Mouse (Mus musculus): ENCODE data around the gene Prkcg. TPM values are rescaled to one million over a fixed set of nuclear protein-coding genes. Genes with fewer than 3 reads are reported as not detected.

The Prkcg gene
- polyA plus RNA-seq, 3 experiments from 2014 or later = 0.82 TPM; not detected in 2

DNA sequence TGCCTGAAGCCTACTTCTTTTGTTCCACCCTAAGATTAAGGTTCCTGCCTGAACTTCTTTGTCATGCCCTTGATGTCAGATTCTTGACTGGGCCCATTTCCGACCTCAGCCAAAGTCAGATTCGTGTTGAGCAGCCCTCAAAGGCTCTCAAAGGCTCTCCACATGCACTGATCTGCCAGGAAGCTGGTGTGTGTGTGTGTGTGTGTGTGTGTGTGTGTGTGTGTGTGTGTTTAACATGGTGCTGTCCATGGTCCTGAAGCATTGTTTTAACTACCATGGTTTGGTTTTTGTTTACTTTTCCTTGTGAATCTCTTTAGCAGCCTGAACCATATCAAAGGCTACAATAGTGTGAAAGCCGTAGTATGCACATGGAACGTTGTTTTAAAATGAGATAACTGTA lies 39.0 kb downstream of the Prkcg start:
- ATAC-seq = no peak

DNA sequence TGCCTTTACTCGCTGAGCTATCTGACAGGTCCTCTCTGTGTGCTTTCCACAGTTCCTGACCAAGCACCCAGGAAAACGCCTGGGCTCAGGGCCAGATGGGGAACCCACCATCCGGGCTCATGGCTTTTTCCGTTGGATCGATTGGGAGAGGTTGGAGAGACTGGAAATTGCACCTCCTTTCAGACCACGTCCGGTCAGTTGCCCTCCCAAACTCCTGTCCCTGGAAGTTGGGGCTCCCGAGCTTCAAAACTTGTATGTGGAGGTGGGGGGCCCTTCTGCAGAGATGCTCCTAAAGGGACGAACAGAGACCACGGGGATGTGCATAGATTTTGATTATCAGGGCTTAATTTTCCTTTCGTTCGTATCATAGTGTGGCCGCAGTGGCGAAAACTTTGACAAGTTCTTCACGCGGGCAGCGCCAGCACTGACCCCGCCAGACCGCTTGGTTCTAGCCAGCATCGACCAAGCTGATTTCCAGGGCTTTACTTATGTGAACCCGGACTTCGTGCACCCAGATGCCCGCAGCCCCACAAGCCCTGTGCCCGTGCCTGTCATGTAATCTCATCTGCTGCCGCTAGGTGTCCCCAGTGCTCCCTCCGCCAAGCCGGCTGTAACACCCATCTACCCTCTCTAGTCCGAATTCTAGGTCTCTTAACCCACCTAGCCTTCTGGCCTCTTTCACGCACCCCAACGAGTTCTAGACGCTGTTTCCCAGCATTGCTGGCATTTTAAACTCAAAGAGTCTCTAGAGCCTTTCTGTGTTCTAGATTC lies 41.0 kb downstream of the Prkcg start:
- no peak for ATAC-seq

DNA sequence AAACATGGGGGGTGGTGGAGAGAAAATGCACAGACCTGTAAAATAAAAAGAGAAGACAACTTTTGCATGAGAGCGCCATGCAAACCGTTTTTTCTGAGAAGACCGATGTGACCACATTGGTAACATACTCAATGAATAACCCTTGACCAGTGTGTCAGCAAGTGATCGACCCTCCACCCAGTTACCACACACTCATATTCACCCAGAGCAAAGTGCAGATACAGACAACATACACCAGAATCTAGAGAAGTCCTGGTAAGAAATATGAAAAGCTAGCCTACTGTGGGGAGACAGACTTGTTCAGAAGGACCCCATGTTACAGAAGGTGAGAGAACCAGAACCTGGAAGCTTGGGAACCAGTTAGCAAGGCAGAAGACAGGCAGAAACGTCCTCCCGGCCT lies 42.2 kb downstream of the Prkcg start:
- ATAC-seq = no peak

DNA sequence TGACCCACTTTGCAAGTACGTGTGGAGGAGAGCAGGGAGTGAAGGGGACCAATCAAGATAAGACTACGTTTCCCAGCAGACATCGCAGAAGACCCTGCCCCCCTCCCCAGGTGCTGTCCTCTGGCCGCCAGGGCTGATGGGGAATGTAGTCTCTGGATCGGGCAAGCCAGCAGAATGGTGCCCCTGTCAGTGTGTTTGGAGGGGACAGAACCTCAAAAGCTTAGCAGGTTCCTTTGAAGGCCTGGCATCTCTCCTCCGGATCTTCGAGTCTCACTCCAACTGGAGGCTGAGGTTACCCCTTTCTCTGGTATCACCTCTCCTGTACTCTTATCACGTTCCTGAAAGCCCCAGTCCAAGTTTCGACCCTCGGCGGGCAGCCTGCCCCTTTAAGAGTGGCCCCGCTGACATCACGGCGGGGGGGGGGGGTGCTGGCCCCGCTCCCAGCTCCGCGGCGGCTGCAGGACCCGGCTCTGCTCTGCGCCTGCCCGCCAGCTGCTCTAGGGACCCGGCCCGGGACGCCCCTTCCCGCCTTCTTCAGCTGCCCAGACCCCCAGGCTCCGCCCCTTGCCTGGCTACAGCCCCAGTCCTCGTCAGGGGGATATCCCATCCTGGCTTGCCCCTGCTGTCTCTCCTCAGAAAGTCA lies 42.7 kb downstream of the Prkcg start:
- ATAC-seq = no peak

- no peak for ATAC-seq
Measured at GRCm38 (mm10) chr7:3332224-3332615, 43.2 kb downstream of the Prkcg start.

GRCm38 (mm10) chr7:3332619-3333521 lies 43.9 kb downstream of the Prkcg start, which contains the start of gene Cacng7:
Gene Cacng7, plus strand, starts transcription at chr7:3332955.
- ATAC-seq = no peak

GRCm38 (mm10) chr7:3333542-3333941 lies 44.6 kb downstream of the Prkcg start:
- ATAC-seq = no peak

GRCm38 (mm10) chr7:3336412-3336811 lies 47.4 kb downstream of the Prkcg start:
- no peak for ATAC-seq

- ATAC-seq = no peak
Measured at GRCm38 (mm10) chr7:3338286-3338935, 49.4 kb downstream of the Prkcg start.

- ATAC-seq = no peak
Measured at GRCm38 (mm10) chr7:3339010-3339409, 50.0 kb downstream of the Prkcg start.

DNA sequence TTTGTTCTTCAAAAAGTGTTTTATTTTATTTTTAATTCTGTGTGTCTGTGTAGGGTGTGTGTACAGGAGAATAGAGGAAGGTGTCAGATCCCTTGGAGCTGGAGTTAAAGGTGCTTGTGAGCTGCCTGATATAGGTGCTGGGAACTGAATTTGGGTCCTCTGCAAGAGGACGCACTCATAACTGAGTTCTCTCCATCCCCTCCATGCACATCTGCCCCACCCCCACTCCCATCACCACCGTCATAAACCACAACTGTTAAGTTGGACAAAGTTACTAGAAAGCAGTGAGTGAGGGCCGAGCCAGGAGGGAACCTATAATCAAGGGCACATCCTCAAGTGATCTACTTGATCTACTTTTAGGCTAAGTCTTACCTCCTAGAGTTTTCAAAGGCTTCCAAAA lies 54.9 kb downstream of the Prkcg start:
- ATAC-seq = no peak

DNA sequence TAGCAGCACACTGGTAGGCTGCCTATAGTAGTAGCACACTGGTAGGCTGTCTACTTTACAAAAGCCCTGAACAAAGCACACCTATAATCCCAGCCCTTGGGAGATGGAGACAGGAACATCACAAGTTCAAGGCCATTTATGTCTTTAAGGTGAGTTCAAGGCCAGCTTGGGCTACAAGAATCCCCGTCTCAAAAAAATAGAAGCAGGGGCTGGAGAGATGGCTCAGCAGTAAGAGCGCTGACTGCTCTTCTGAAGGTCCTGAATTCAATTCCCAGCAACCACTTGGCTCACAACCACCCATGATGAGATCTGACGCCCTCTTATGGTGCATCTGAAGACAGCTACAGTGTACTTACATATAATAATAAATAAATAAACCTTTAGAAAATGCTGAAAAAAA lies 56.3 kb downstream of the Prkcg start:
- ATAC-seq = no peak

GRCm38 (mm10) chr7:3347366-3348287 lies 58.6 kb downstream of the Prkcg start:
- ATAC-seq = no peak

DNA sequence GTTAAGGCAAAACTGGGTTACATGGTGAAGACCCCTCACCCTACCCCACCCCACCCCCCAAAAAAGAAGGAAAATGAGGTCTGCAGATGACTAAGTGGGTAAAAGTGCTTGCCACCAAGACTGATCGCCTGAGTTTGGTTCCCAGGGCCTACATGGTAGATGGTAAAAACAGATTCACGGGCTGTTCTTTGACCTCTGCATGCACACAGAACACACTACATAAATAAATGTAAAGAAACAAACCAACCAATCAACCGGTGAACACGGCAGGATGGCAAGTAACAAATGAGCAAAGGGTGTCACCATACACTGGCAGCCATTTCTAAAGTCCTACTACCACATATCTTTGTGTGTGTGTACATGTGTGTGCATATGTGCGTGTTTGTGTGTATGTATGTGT lies 59.3 kb downstream of the Prkcg start:
- ATAC-seq = no peak

GRCm38 (mm10) chr7:3349775-3350174 lies 60.8 kb downstream of the Prkcg start:
- ATAC-seq = no peak

DNA sequence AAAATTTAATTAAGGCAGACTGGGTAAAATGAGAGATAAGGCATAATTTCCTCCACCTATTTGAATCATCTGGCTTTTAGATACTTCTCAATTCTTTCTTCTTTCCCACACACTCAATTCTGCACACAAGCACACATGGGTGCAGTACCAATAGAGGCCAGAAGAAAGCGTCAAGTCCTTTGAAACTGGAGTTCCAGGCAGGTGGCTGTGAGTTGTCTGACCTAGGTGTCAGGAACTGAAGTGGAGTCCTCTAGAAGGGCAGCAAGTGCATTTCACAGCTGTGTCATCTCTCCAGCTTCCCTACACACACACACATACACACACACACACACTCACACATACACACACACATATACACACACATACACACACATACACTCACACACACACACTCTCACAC lies 62.6 kb downstream of the Prkcg start:
- ATAC-seq = no peak

GRCm38 (mm10) chr7:3354850-3355249 lies 65.9 kb downstream of the Prkcg start:
- no peak for ATAC-seq

DNA sequence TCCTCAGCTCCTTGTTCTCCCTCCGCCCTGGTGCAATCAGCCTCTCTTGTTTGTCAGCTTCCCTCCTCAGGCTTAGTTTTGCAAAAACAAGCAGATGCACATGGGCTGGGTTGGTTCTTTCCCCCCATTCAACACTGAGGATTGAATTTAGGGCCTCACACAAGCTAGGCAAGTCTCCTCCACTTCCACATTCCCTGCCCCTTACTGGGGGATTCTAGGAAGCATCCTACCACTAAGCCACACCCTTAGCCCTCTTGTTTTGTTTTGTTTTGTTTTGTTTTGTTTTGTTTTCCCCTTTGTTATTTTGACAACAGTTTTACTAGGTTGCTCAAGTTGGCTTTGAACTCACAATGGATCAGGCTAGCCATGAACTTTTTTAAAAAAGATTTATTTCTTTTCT lies 71.7 kb downstream of the Prkcg start:
- ATAC-seq = no peak

- no peak for ATAC-seq
Measured at GRCm38 (mm10) chr7:3365547-3366279, 76.7 kb downstream of the Prkcg start.

DNA sequence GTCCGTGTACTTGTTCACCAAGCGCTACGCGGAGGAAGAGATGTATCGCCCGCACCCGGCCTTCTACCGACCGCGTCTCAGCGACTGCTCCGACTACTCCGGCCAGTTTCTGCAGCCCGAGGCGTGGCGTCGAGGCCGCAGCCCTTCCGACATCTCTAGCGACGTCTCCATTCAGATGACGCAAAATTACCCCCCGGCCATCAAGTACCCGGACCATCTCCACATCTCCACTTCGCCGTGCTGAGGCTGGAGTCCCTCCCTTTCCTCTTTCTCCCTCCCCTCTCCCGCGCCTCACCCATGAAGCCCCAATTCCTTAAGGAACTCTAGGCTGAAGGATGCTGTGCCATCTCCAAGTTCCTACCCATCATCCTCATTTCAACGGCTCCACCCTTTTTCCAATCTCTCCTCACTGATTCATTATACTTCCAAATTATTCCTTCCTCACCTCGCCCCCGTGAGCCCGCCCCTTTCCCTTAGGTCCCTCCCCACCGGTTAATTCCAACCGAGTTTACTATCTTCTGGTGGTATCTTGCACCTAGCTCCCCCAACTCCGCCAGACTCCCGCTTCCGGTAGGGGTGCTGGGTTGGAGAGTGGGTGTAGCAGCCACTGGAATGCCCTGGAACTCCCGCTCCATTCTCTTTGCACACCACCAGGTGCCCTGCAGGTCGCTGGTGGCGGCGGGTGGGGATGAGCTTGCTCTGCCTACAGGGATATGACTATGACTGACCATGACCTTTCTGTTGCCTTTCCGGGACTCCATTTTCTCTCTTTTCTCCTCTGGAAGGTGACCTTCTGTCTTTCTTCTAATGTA lies 77.9 kb downstream of the Prkcg start:
- no peak for ATAC-seq
